Mouse (Mus musculus) ovary, adult 10 weeks (tissue): Measurements from ENCODE around the gene Olfr1252. TPM values are rescaled to one million over a fixed set of nuclear protein-coding genes. Genes with fewer than 3 reads are reported as not detected.

Experiments
- polyA plus RNA-seq: library from polyadenylated mRNA; stranded (reverse); fragments of 350-450 nt; fragmentation: Illumina TruSeq; extraction: RNeasy Lipid Tissue Mini Kit (QIAGEN cat#74804); gene quantifications from one replicate; pipeline ENCODE4 v1.2.3, GENCODE M21; 2014

Gene Olfr1252
- not detected for polyA plus RNA-seq

DNA sequence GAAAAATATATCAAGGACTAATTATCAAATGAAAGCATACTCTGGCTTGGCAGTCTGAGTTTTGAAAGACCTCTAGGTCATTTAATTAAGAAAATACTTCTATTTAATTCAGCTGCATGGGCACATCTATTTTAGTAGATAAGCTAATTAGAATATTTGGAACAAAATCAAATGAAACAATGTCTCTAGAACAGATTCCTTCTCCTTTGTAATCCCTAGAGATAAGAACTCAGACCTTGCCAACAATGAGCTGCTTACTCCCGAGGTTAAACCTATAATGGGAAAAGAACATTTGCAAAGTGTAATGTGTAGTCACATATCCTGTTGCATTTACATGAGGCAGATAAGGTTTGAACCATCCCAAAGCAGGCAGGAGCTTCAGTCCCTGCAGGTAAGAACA lies at the start of gene Olfr1252:
Gene Olfr1252, minus strand, starts transcription at position 101 of the 400 bp plus-strand sequence.

DNA sequence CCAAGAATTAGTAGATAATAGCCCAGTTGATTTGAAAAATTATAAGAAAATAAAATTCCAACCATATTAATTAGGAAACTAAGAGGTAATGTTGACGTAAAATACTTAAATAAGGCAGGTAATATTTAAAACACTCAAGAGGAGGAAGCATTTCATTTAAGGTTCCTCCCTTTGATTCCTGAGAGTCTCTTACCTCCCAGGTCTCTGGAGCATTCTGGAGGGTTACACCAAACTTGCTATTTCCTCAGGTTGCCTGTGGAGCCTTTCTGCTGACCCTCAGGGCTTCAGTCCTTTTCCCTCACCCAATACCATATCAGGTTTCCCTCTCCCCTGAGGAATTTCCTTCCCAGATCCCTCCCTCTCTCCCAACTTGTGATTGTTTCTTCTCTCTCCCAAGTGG lies 32.2 kb upstream of the Olfr1252 start, which contains the start of gene Olfr1253:
Gene Olfr1253, minus strand, starts transcription at position 101 of the 400 bp plus-strand sequence.

GRCm38 (mm10) chr2:89671836-89672235 lies 53.0 kb downstream of the Olfr1252 start, which contains the start of gene Olfr1251:
Gene Olfr1251 (minus strand): TSS chr2:89671936.

Other genes starting within 250 kb of the Olfr1252 start
- gene Olfr1241, start 237.9 kb downstream of the Olfr1252 start, polyA plus RNA-seq = not detected
- not detected for gene Olfr1242, start 226.7 kb downstream of the Olfr1252 start, polyA plus RNA-seq
- gene Olfr1243, start 193.5 kb downstream of the Olfr1252 start, polyA plus RNA-seq = not detected
- not detected for gene Olfr1245, start 146.6 kb downstream of the Olfr1252 start, polyA plus RNA-seq
- gene Olfr1246, start 131.9 kb downstream of the Olfr1252 start, polyA plus RNA-seq = not detected
- not detected for gene Olfr1247, start 110.9 kb downstream of the Olfr1252 start, polyA plus RNA-seq
- not detected for gene Olfr1248, start 106.8 kb downstream of the Olfr1252 start, polyA plus RNA-seq
- gene Olfr1249, start 90.0 kb downstream of the Olfr1252 start, polyA plus RNA-seq = not detected
- not detected for gene Olfr1250, start 63.5 kb downstream of the Olfr1252 start, polyA plus RNA-seq
- 1.1 TPM for gene Olfr1251, start 53.1 kb downstream of the Olfr1252 start, polyA plus RNA-seq
- not detected for gene Olfr1253, start 32.1 kb upstream of the Olfr1252 start, polyA plus RNA-seq
- not detected for gene Olfr1254, start 68.6 kb upstream of the Olfr1252 start, polyA plus RNA-seq
- gene Olfr1255, start 87.0 kb upstream of the Olfr1252 start, polyA plus RNA-seq = not detected
- not detected for gene Olfr1256, start 116.5 kb upstream of the Olfr1252 start, polyA plus RNA-seq
- not detected for gene Olfr48, start 123.2 kb upstream of the Olfr1252 start, polyA plus RNA-seq
- not detected for gene Olfr1257, start 153.4 kb upstream of the Olfr1252 start, polyA plus RNA-seq
- gene Olfr1258, start 202.3 kb upstream of the Olfr1252 start, polyA plus RNA-seq = not detected
- not detected for gene Olfr1259, start 223.7 kb upstream of the Olfr1252 start, polyA plus RNA-seq
- gene Olfr1260, start 249.3 kb upstream of the Olfr1252 start, polyA plus RNA-seq = not detected